In genomic region chrX:72819594-72819993, GRCm38 (mm10) we compare ENCODE assay signal across 9 mouse cellular contexts. TPM values are rescaled to one million over a fixed set of nuclear protein-coding genes. Genes with fewer than 3 reads are reported as not detected.
DNase-seq lines count a peak whose midpoint lies in the region; ATAC-seq and TF ChIP-seq lines count a peak whose summit lies in the region.
"Had no signal": no experiment of that assay in that cellular context is flagged by ENCODE, and none has a peak within 500 bp of the region (broad histone marks: within the 10 kb centered on the region; RNA-seq: fewer than 3 reads in every experiment).

No protein-coding gene starts in this region.

- no peaks in the 10 kb centered on the region for H3K79me2 ChIP-seq in liver, adult 2 months (ENCODE audit: control insufficient read depth, insufficient read depth, low read length)

- WGBS in hindbrain, embryonic 11.5 days, result 2% methylated on average over 5 of the region's 5 CpGs
- WGBS in hindbrain, embryonic 12.5 days, result 7% methylated on average over 5 of the region's 5 CpGs
- WGBS in forebrain, embryonic 16.5 days, result 5% methylated on average over 5 of the region's 5 CpGs
- 5% methylated on average over 5 of the region's 5 CpGs for WGBS in kidney, postnatal 0 days
- WGBS in liver, adult 2 months, result 3% methylated on average over 5 of the region's 5 CpGs

- no peak overlapping the region for H3K4me2 ChIP-seq in hindbrain, embryonic 11.5 days (replicated peaks; ENCODE audit: low read depth, low read length)
- no peak overlapping the region for H3K4me2 ChIP-seq in hindbrain, embryonic 12.5 days (replicated peaks)
- no peak overlapping the region for H3K4me2 ChIP-seq in forebrain, embryonic 16.5 days (ENCODE audit: low read length)
- H3K4me2 ChIP-seq in kidney, postnatal 0 days (ENCODE audit: low read length), result no peak overlapping the region
- H3K4me2 ChIP-seq: embryonic facial prominence, embryonic 12.5 days had no signal

- no peak for ATAC-seq in hindbrain, embryonic 11.5 days (ENCODE audit: low FRiP score)
- ATAC-seq in hindbrain, embryonic 12.5 days (ENCODE audit: low FRiP score), result no peak
- peak; percentile 63 for ATAC-seq in forebrain, embryonic 16.5 days
- no peak for ATAC-seq in kidney, postnatal 0 days (replicated peaks; ENCODE audit: low FRiP score, low read depth)

- H3K4me1 ChIP-seq in hindbrain, embryonic 11.5 days (replicated peaks; ENCODE audit: control insufficient read depth, insufficient read depth, low read length), result no peaks in the 10 kb centered on the region
- no peaks in the 10 kb centered on the region for H3K4me1 ChIP-seq in hindbrain, embryonic 12.5 days
- H3K4me1 ChIP-seq in forebrain, embryonic 16.5 days (replicated peaks; ENCODE audit: control insufficient read depth, insufficient read depth, low read length), result no peaks in the 10 kb centered on the region
- H3K4me1 ChIP-seq in kidney, postnatal 0 days (replicated peaks; ENCODE audit: insufficient read depth, low read length), result no peaks in the 10 kb centered on the region
- H3K4me1 ChIP-seq in liver, adult 2 months (ENCODE audit: control insufficient read depth, insufficient read depth, low read length), result no peaks in the 10 kb centered on the region
- H3K4me1 ChIP-seq: embryonic facial prominence, embryonic 12.5 days had no signal

- no peak overlapping the region for H3K4me3 ChIP-seq in hindbrain, embryonic 11.5 days (ENCODE audit: low read depth, low read length)
- H3K4me3 ChIP-seq in hindbrain, embryonic 12.5 days, result no peak overlapping the region
- no peak overlapping the region for H3K4me3 ChIP-seq in forebrain, embryonic 16.5 days (replicated peaks; ENCODE audit: low read length)
- H3K4me3 ChIP-seq in kidney, postnatal 0 days (replicated peaks; ENCODE audit: low read depth, low read length), result no peak overlapping the region
- no peak overlapping the region for H3K4me3 ChIP-seq in liver, adult 2 months (ENCODE audit: insufficient read depth, low read depth, low read length)
- H3K4me3 ChIP-seq: embryonic facial prominence, embryonic 12.5 days had no signal

- H3K27me3 ChIP-seq in hindbrain, embryonic 11.5 days (ENCODE audit: control insufficient read depth, insufficient read depth, low read length), result no peaks in the 10 kb centered on the region
- 0 out of 2 replicates have a peak, but pooled peaks cover under 1% of the 10 kb centered on the region for H3K27me3 ChIP-seq in hindbrain, embryonic 12.5 days
- H3K27me3 ChIP-seq in forebrain, embryonic 16.5 days (replicated peaks; ENCODE audit: control insufficient read depth, insufficient read depth, low read length), result no peaks in the 10 kb centered on the region
- no peaks in the 10 kb centered on the region for H3K27me3 ChIP-seq in kidney, postnatal 0 days (ENCODE audit: insufficient read depth, low read length)
- no peaks in the 10 kb centered on the region for H3K27me3 ChIP-seq in liver, adult 2 months (ENCODE audit: control insufficient read depth, insufficient read depth, low read length)
- H3K27me3 ChIP-seq: embryonic facial prominence, embryonic 12.5 days had no signal

- no peak overlapping the region for H3K9ac ChIP-seq in hindbrain, embryonic 11.5 days (ENCODE audit: low read depth, low read length)
- no peak overlapping the region for H3K9ac ChIP-seq in hindbrain, embryonic 12.5 days
- no peak overlapping the region for H3K9ac ChIP-seq in forebrain, embryonic 16.5 days (replicated peaks; ENCODE audit: low read depth, low read length)
- H3K9ac ChIP-seq in kidney, postnatal 0 days (ENCODE audit: low read depth, low read length), result no peak overlapping the region
- H3K9ac ChIP-seq in liver, adult 2 months (ENCODE audit: low read depth, low read length), result no peak overlapping the region
- H3K9ac ChIP-seq: embryonic facial prominence, embryonic 12.5 days had no signal

- H3K27ac ChIP-seq in hindbrain, embryonic 11.5 days (ENCODE audit: low read depth, low read length), result no peak overlapping the region
- H3K27ac ChIP-seq in hindbrain, embryonic 12.5 days, result no peak overlapping the region
- H3K27ac ChIP-seq in forebrain, embryonic 16.5 days (ENCODE audit: low read length), result no peak overlapping the region
- no peak overlapping the region for H3K27ac ChIP-seq in kidney, postnatal 0 days
- H3K27ac ChIP-seq in liver, adult 2 months (replicated peaks; ENCODE audit: insufficient read depth, low read depth, low read length), result no peak overlapping the region
- H3K27ac ChIP-seq: embryonic facial prominence, embryonic 12.5 days had no signal

- H3K36me3 ChIP-seq in hindbrain, embryonic 11.5 days (ENCODE audit: control insufficient read depth, insufficient read depth, low read length), result no peaks in the 10 kb centered on the region
- H3K36me3 ChIP-seq in hindbrain, embryonic 12.5 days, result no peaks in the 10 kb centered on the region
- no peaks in the 10 kb centered on the region for H3K36me3 ChIP-seq in forebrain, embryonic 16.5 days (ENCODE audit: control insufficient read depth, insufficient read depth)
- no peaks in the 10 kb centered on the region for H3K36me3 ChIP-seq in kidney, postnatal 0 days (ENCODE audit: insufficient read depth, low read length)
- no peaks in the 10 kb centered on the region for H3K36me3 ChIP-seq in liver, adult 2 months (ENCODE audit: control insufficient read depth, insufficient read depth, low read length)
- H3K36me3 ChIP-seq: embryonic facial prominence, embryonic 12.5 days had no signal

- DNase-seq in hindbrain, embryonic 11.5 days (ENCODE audit: low spot score), result peak; percentile 85
- peak; percentile 83 for DNase-seq in brain, embryonic 14.5 days (ENCODE audit: low read depth)
- DNase-seq in kidney, postnatal 0 days (ENCODE audit: low spot score), result peak; percentile 77
- peak; percentile 22 for DNase-seq in liver, adult 2 months (ENCODE audit: extremely low read depth, low read depth, low spot score)
- peak; percentile 65 for DNase-seq in ovary, postnatal 14 days (ENCODE audit: low spot score)
- DNase-seq in thymus, postnatal 25 days, result peak; percentile 38

- H3K9me3 ChIP-seq in hindbrain, embryonic 11.5 days (ENCODE audit: control insufficient read depth, low read length), result no peaks in the 10 kb centered on the region
- H3K9me3 ChIP-seq in hindbrain, embryonic 12.5 days (replicated peaks), result no peaks in the 10 kb centered on the region
- H3K9me3 ChIP-seq in forebrain, embryonic 16.5 days (ENCODE audit: control insufficient read depth, low read length), result no peaks in the 10 kb centered on the region
- H3K9me3 ChIP-seq in kidney, postnatal 0 days (replicated peaks; ENCODE audit: low read length), result no peaks in the 10 kb centered on the region
- H3K9me3 ChIP-seq: embryonic facial prominence, embryonic 12.5 days had no signal

- TF ChIP-seq CTCF in brain, embryonic 14.5 days (IDR thresholded peaks at IDR 0.05; ENCODE audit: borderline replicate concordance, extremely low read depth, insufficient read depth, insufficient read length), result peak; percentile 82
- peak; percentile 89 for TF ChIP-seq CTCF in kidney, postnatal 0 days (IDR thresholded peaks at IDR 0.05; ENCODE audit: low read depth)
- TF ChIP-seq CTCF in liver, adult 2 months (IDR thresholded peaks at IDR 0.05; ENCODE audit: low read depth, low read length), result peak; percentile 76

- no peak for TF ChIP-seq POLR2A in brain, embryonic 14.5 days (IDR thresholded peaks at IDR 0.05; ENCODE audit: borderline replicate concordance, extremely low read depth, insufficient read depth, insufficient read length, poor library complexity, severe bottlenecking)
- no peak for TF ChIP-seq POLR2A in liver, adult 2 months (IDR thresholded peaks at IDR 0.05; ENCODE audit: extremely low read depth, insufficient read depth, low read length)

RNA-seq across cellular contexts. Expression of gene Gabrq, which starts 5.4 kb away (rescaled TPM):
- 1.0 and 1.1 TPM in 2 replicates for polyA plus RNA-seq in hindbrain, embryonic 11.5 days (2014; fragmentation: Nextera tagmentation; extraction: Ambion mirVana)
- polyA plus RNA-seq in hindbrain, embryonic 12.5 days (2016; fragmentation: Nextera tagmentation; extraction: Ambion mirVana), result 1.7 TPM in 2 replicates
- 3.7 and 5.1 TPM in 2 replicates for polyA plus RNA-seq in brain, embryonic 14.5 days (2012; rRNA removed)
- 1.4 and 2.5 TPM in 2 replicates for polyA plus RNA-seq in forebrain, embryonic 16.5 days (2015; fragmentation: Nextera tagmentation; extraction: Ambion mirVana)
- polyA plus RNA-seq in kidney, postnatal 0 days (2015; fragmentation: Nextera tagmentation; extraction: Ambion mirVana), result 0.04 TPM in 2 replicates
- 0.09 and 0.20 TPM in 2 replicates for total RNA-seq in liver, adult 2 months (2014; rRNA removed)
- 0.02 TPM in 1 of 2 replicates, not detected in the other for polyA plus RNA-seq in liver, adult 2 months (2012; rRNA removed)

Comparison
In these comparisons a context has a peak if more than half of its experiments do, and no peak if none do; other contexts are left out.
1. DNase-seq: peak in every context shown above with its lines; median percentile 85 in hindbrain, embryonic 11.5 days; 83 in brain, embryonic 14.5 days; 77 in kidney, postnatal 0 days; 65 in ovary, postnatal 14 days; 38 in thymus, postnatal 25 days; 22 in liver, adult 2 months.